Mouse (Mus musculus): ENCODE results near the gene Zmiz1. TPM values are rescaled to one million over a fixed set of nuclear protein-coding genes. Genes with fewer than 3 reads are reported as not detected.

Zmiz1 gene
- polyA plus RNA-seq, 1 experiment, result 45.9 TPM

- no peak for DNase-seq (ENCODE audit: extremely low spot score in 1 of 2, low spot score in 1 of 2)
These were observed 74.0 kb downstream of the Zmiz1 start for GRCm38 (mm10) chr14:25533010-25533409.

- DNase-seq (ENCODE audit: extremely low spot score in 1 of 2, low spot score in 1 of 2), result no peak
These were observed 74.8 kb downstream of the Zmiz1 start for GRCm38 (mm10) chr14:25533631-25534395.

GRCm38 (mm10) chr14:25534396-25534769 lies 75.4 kb downstream of the Zmiz1 start:
- DNase-seq (ENCODE audit: extremely low spot score in 1 of 2, low spot score in 1 of 2), result no peak

- no peak for DNase-seq (ENCODE audit: extremely low spot score in 1 of 2, low spot score in 1 of 2)
These were observed 76.1 kb downstream of the Zmiz1 start for GRCm38 (mm10) chr14:25534918-25535582.

- DNase-seq (ENCODE audit: extremely low spot score in 1 of 2, low spot score in 1 of 2), result no peak
These were observed 76.6 kb downstream of the Zmiz1 start for GRCm38 (mm10) chr14:25535583-25535943.

- DNase-seq (ENCODE audit: extremely low spot score in 1 of 2, low spot score in 1 of 2), result no peak
These were observed 77.5 kb downstream of the Zmiz1 start for GRCm38 (mm10) chr14:25536476-25536875.

GRCm38 (mm10) chr14:25537351-25537750 lies 78.4 kb downstream of the Zmiz1 start:
- DNase-seq (ENCODE audit: extremely low spot score in 1 of 2, low spot score in 1 of 2), result no peak

GRCm38 (mm10) chr14:25538522-25538921 lies 79.5 kb downstream of the Zmiz1 start:
- no peak for DNase-seq (ENCODE audit: extremely low spot score in 1 of 2, low spot score in 1 of 2)

GRCm38 (mm10) chr14:25539493-25540116 lies 80.6 kb downstream of the Zmiz1 start:
- no peak for DNase-seq (ENCODE audit: extremely low spot score in 1 of 2, low spot score in 1 of 2)

GRCm38 (mm10) chr14:25540172-25540571 lies 81.2 kb downstream of the Zmiz1 start:
- DNase-seq (ENCODE audit: extremely low spot score in 1 of 2, low spot score in 1 of 2), result no peak

GRCm38 (mm10) chr14:25541213-25541612 lies 82.2 kb downstream of the Zmiz1 start:
- no peak for DNase-seq (ENCODE audit: extremely low spot score in 1 of 2, low spot score in 1 of 2)

- no peak for DNase-seq (ENCODE audit: extremely low spot score in 1 of 2, low spot score in 1 of 2)
These were observed 84.1 kb downstream of the Zmiz1 start for GRCm38 (mm10) chr14:25543098-25543497.

GRCm38 (mm10) chr14:25543927-25544326 lies 84.9 kb downstream of the Zmiz1 start:
- DNase-seq (ENCODE audit: extremely low spot score in 1 of 2, low spot score in 1 of 2), result no peak

GRCm38 (mm10) chr14:25546852-25547621 lies 88.1 kb downstream of the Zmiz1 start:
- no peak for DNase-seq (ENCODE audit: extremely low spot score in 1 of 2, low spot score in 1 of 2)

- no peak for DNase-seq (ENCODE audit: extremely low spot score in 1 of 2, low spot score in 1 of 2)
These were observed 88.9 kb downstream of the Zmiz1 start for GRCm38 (mm10) chr14:25547882-25548281.

GRCm38 (mm10) chr14:25548650-25549049 lies 89.7 kb downstream of the Zmiz1 start:
- DNase-seq (ENCODE audit: extremely low spot score in 1 of 2, low spot score in 1 of 2), result peak in 1 of 2 experiments; percentile 26

GRCm38 (mm10) chr14:25549125-25549524 lies 90.1 kb downstream of the Zmiz1 start:
- DNase-seq (ENCODE audit: extremely low spot score in 1 of 2, low spot score in 1 of 2), result no peak

- peak; percentile 53 to 72 for DNase-seq (ENCODE audit: extremely low spot score in 1 of 2, low spot score in 1 of 2)
These were observed 91.2 kb downstream of the Zmiz1 start for GRCm38 (mm10) chr14:25549871-25550840.

- DNase-seq (ENCODE audit: extremely low spot score in 1 of 2, low spot score in 1 of 2), result no peak
These were observed 92.7 kb downstream of the Zmiz1 start for GRCm38 (mm10) chr14:25551731-25552130.

GRCm38 (mm10) chr14:25553382-25553781 lies 94.4 kb downstream of the Zmiz1 start:
- no peak for DNase-seq (ENCODE audit: extremely low spot score in 1 of 2, low spot score in 1 of 2)
